9 mouse cellular contexts compared by ENCODE assay signal in genomic region chr7:114071851-114072616, GRCm38 (mm10). TPM values are rescaled to one million over a fixed set of nuclear protein-coding genes. Genes with fewer than 3 reads are reported as not detected.
DNase-seq lines count a peak whose midpoint lies in the region; ATAC-seq and TF ChIP-seq lines count a peak whose summit lies in the region.
"Had no signal": no experiment of that assay in that cellular context is flagged by ENCODE, and none has a peak within 500 bp of the region (broad histone marks: within the 10 kb centered on the region; RNA-seq: fewer than 3 reads in every experiment).

No protein-coding gene starts in this region.

- no peak for TF ChIP-seq EP300 in stomach, postnatal 0 days (optimal IDR thresholded peaks at IDR 0.05)

- ATAC-seq in neural tube, embryonic 11.5 days (ENCODE audit: insufficient read depth, low FRiP score, low TSS enrichment): no peak
- ATAC-seq in neural tube, embryonic 15.5 days (ENCODE audit: low FRiP score): no peak
- peak; percentile 44 for ATAC-seq in intestine, embryonic 15.5 days
- peak; percentile 40; the same call in 1 of the 2 replicates for ATAC-seq in stomach, postnatal 0 days (ENCODE audit: low FRiP score, low TSS enrichment)

- intact Hi-C loops in gastrocnemius, adult 2 months (cut with DNase I): no loop called here
- intact Hi-C loops in gastrocnemius, postnatal 36 days (cut with DNase I): loop anchor here (5.0 kb wide), 1 partner anchor 45 kb away; the partner anchor contains the start of gene Rras2

- no peak overlapping the region for H3K9ac ChIP-seq in neural tube, embryonic 11.5 days (ENCODE audit: low read length)
- H3K9ac ChIP-seq in neural tube, embryonic 15.5 days (replicated peaks): no peak overlapping the region
- H3K9ac ChIP-seq in intestine, embryonic 15.5 days: peak overlapping the region; percentile 6; the same call in 1 of the 2 replicates
- peak overlapping the region; percentile 14; the same call in 1 of the 2 replicates for H3K9ac ChIP-seq in stomach, postnatal 0 days (ENCODE audit: low read length)
- H3K9ac ChIP-seq: neural tube, embryonic 13.5 days had no signal

- no peaks in the 10 kb centered on the region for H3K27me3 ChIP-seq in neural tube, embryonic 11.5 days (ENCODE audit: control insufficient read depth, insufficient read depth, low read length)
- no peaks in the 10 kb centered on the region for H3K27me3 ChIP-seq in neural tube, embryonic 15.5 days (replicated peaks)
- no peaks in the 10 kb centered on the region for H3K27me3 ChIP-seq in intestine, embryonic 15.5 days (replicated peaks)
- H3K27me3 ChIP-seq in stomach, postnatal 0 days (ENCODE audit: control insufficient read depth, insufficient read depth, low read length): no peaks in the 10 kb centered on the region
- H3K27me3 ChIP-seq: neural tube, embryonic 13.5 days had no signal

- H3K36me3 ChIP-seq in neural tube, embryonic 11.5 days (ENCODE audit: control insufficient read depth, insufficient read depth, low read length): no peaks in the 10 kb centered on the region
- H3K36me3 ChIP-seq in neural tube, embryonic 15.5 days: no peaks in the 10 kb centered on the region
- H3K36me3 ChIP-seq in intestine, embryonic 15.5 days: no peaks in the 10 kb centered on the region
- no peaks in the 10 kb centered on the region for H3K36me3 ChIP-seq in stomach, postnatal 0 days (ENCODE audit: control insufficient read depth, insufficient read depth, low read length)
- H3K36me3 ChIP-seq: neural tube, embryonic 13.5 days had no signal

- no peak overlapping the region for H3K4me2 ChIP-seq in neural tube, embryonic 11.5 days (ENCODE audit: low read depth)
- H3K4me2 ChIP-seq in neural tube, embryonic 15.5 days: no peak overlapping the region
- peak overlapping the region; percentile 9; the same call in 1 of the 2 replicates for H3K4me2 ChIP-seq in intestine, embryonic 15.5 days (replicated peaks)
- no peak overlapping the region; the same call in 1 of the 2 replicates for H3K4me2 ChIP-seq in stomach, postnatal 0 days (replicated peaks; ENCODE audit: low read depth)
- H3K4me2 ChIP-seq: neural tube, embryonic 13.5 days had no signal

- H3K9me3 ChIP-seq in neural tube, embryonic 11.5 days (ENCODE audit: control insufficient read depth, low read length): no peaks in the 10 kb centered on the region
- H3K9me3 ChIP-seq in neural tube, embryonic 15.5 days (replicated peaks): no peaks in the 10 kb centered on the region
- no peaks in the 10 kb centered on the region for H3K9me3 ChIP-seq in intestine, embryonic 15.5 days
- no peaks in the 10 kb centered on the region for H3K9me3 ChIP-seq in stomach, postnatal 0 days (ENCODE audit: control insufficient read depth, low read length)
- H3K9me3 ChIP-seq: neural tube, embryonic 13.5 days had no signal

- peaks cover 7% of the 10 kb centered on the region for H3K4me1 ChIP-seq in neural tube, embryonic 11.5 days (ENCODE audit: control insufficient read depth, insufficient read depth, low read length)
- peaks cover 7% of the 10 kb centered on the region for H3K4me1 ChIP-seq in neural tube, embryonic 15.5 days
- H3K4me1 ChIP-seq in intestine, embryonic 15.5 days (replicated peaks): peaks cover 26% of the 10 kb centered on the region
- peaks cover 5% of the 10 kb centered on the region; the same call in 1 of the 2 replicates for H3K4me1 ChIP-seq in stomach, postnatal 0 days (replicated peaks; ENCODE audit: control insufficient read depth, insufficient read depth)

- WGBS in neural tube, embryonic 11.5 days: 32% methylated on average over 13 of the region's 13 CpGs
- WGBS in neural tube, embryonic 15.5 days: 42% methylated on average over 13 of the region's 13 CpGs
- 21% methylated on average over 13 of the region's 13 CpGs for WGBS in intestine, embryonic 15.5 days
- WGBS in stomach, postnatal 0 days: 11% methylated on average over 13 of the region's 13 CpGs

- TF ChIP-seq CTCF in gastrocnemius, adult 2 months (IDR thresholded peaks at IDR 0.05): no peak
- TF ChIP-seq CTCF in stomach, postnatal 0 days (IDR thresholded peaks at IDR 0.05; ENCODE audit: low read depth): no peak

- DNase-seq in gastrocnemius, adult 2 months: peak; percentile 38
- DNase-seq in gastrocnemius, postnatal 36 days: no peak
- peak; percentile 33 for DNase-seq in neural tube, embryonic 11.5 days (ENCODE audit: low spot score)
- DNase-seq in stomach, postnatal 0 days (ENCODE audit: low spot score): no peak
- DNase-seq in spleen, postnatal 10 days (ENCODE audit: low spot score in 2 of 2): no peak
- no peak for DNase-seq in B cell, adult 2 months

- peak overlapping the region; percentile 50 for H3K4me3 ChIP-seq in gastrocnemius, adult 2 months
- H3K4me3 ChIP-seq in neural tube, embryonic 11.5 days (ENCODE audit: low read depth, low read length): no peak overlapping the region
- no peak overlapping the region for H3K4me3 ChIP-seq in neural tube, embryonic 15.5 days (replicated peaks)
- H3K4me3 ChIP-seq in intestine, embryonic 15.5 days (replicated peaks): no peak overlapping the region
- no peak overlapping the region for H3K4me3 ChIP-seq in stomach, postnatal 0 days (ENCODE audit: low read depth, low read length)
- H3K4me3 ChIP-seq: neural tube, embryonic 13.5 days had no signal

- peak overlapping the region; percentile 76 for H3K27ac ChIP-seq in gastrocnemius, adult 2 months
- H3K27ac ChIP-seq in neural tube, embryonic 11.5 days (ENCODE audit: low read depth, low read length): no peak overlapping the region
- H3K27ac ChIP-seq in neural tube, embryonic 15.5 days (replicated peaks): no peak overlapping the region
- peak overlapping the region; percentile 68 for H3K27ac ChIP-seq in intestine, embryonic 15.5 days
- H3K27ac ChIP-seq in stomach, postnatal 0 days (replicated peaks): peak overlapping the region; percentile 84
- H3K27ac ChIP-seq: neural tube, embryonic 13.5 days had no signal

RNA-seq across cellular contexts. Expression of gene Rras2, which starts 45.5 kb away (rescaled TPM):
- total RNA-seq in gastrocnemius, adult 2 months (2021): 10 to 100 TPM; 15.6 to 20.1 TPM
- 10 to 100 TPM; 15.3 to 15.7 TPM for total RNA-seq in gastrocnemius, postnatal 36 days (2021)
- polyA plus RNA-seq in neural tube, embryonic 11.5 days (2014; fragmentation: Nextera tagmentation; extraction: Ambion mirVana): 25.4 and 26.9 TPM in 2 replicates
- 18.2 and 29.4 TPM in 2 replicates for polyA plus RNA-seq in neural tube, embryonic 15.5 days (2015; fragmentation: Nextera tagmentation; extraction: Ambion mirVana)
- 26.6 and 26.8 TPM in 2 replicates for polyA plus RNA-seq in intestine, embryonic 15.5 days (2015; fragmentation: Nextera tagmentation; extraction: Ambion mirVana)
- polyA plus RNA-seq in stomach, postnatal 0 days (2015; fragmentation: Nextera tagmentation; extraction: Ambion mirVana): 26.2 and 26.4 TPM in 2 replicates

Comparison
In these comparisons a context has a peak if more than half of its experiments do, and no peak if none do; other contexts are left out.
1. DNase-seq: peak in gastrocnemius, adult 2 months (single experiment) and neural tube, embryonic 11.5 days (single experiment); none in gastrocnemius, postnatal 36 days (0 of 2), stomach, postnatal 0 days (single experiment), spleen, postnatal 10 days (0 of 2) and B cell, adult 2 months (0 of 2).
2. H3K27ac ChIP-seq: peak in gastrocnemius, adult 2 months (single experiment), intestine, embryonic 15.5 days (single experiment) and stomach, postnatal 0 days (single experiment); none in neural tube, embryonic 11.5 days (single experiment) and neural tube, embryonic 15.5 days (single experiment).
3. ATAC-seq: peak in intestine, embryonic 15.5 days (single experiment) and stomach, postnatal 0 days (single experiment); none in neural tube, embryonic 11.5 days (single experiment) and neural tube, embryonic 15.5 days (single experiment).
4. H3K9ac ChIP-seq: peak in intestine, embryonic 15.5 days (single experiment) and stomach, postnatal 0 days (single experiment); none in neural tube, embryonic 11.5 days (single experiment) and neural tube, embryonic 15.5 days (single experiment).